Mouse (Mus musculus) liver, embryonic 16.5 days (tissue): Measurements from ENCODE around the gene Smcp. TPM values are rescaled to one million over a fixed set of nuclear protein-coding genes. Genes with fewer than 3 reads are reported as not detected.

Experiments
- ATAC-seq: fragments of 200-750 bp; cut with Nextera tagmentation; 2 replicates; pipeline ENCODE4 v1.8.0; 2017; ENCODE audit warnings: low read depth, mild to moderate bottlenecking, moderate number of reproducible peaks, moderate library complexity
- H3K27ac ChIP-seq: fragments of 300-500 bp; sonication (generic); 2 replicates; pipeline ENCODE4 v1.5.1; 2014; ENCODE audit warnings: mild to moderate bottlenecking, low read length
- H3K27me3 ChIP-seq: fragments of 300-500 bp; sonication (generic); 2 replicates; pipeline ENCODE4 v1.6.1; 2014; ENCODE audit warnings: low read depth, low read length, mixed read lengths; ENCODE audit not compliant: control insufficient read depth, insufficient read depth
- H3K36me3 ChIP-seq: fragments of 300-500 bp; sonication (generic); 2 replicates; pipeline ENCODE4 v1.6.1; 2014; ENCODE audit warnings: mild to moderate bottlenecking; ENCODE audit not compliant: control insufficient read depth, insufficient read depth
- H3K4me1 ChIP-seq: fragments of 300-500 bp; sonication (generic); 2 replicates; pipeline ENCODE4 v1.6.1; 2014; ENCODE audit warnings: low read depth, low read length, mixed read lengths; ENCODE audit not compliant: control insufficient read depth
- H3K4me2 ChIP-seq: fragments of 300-500 bp; sonication (generic); 2 replicates; pipeline ENCODE4 v1.6.1; 2014; ENCODE audit warnings: low read depth, low read length, mixed read lengths
- H3K4me3 ChIP-seq: fragments of 300-500 bp; sonication (generic); 2 replicates; pipeline ENCODE4 v1.5.1; 2014; ENCODE audit warnings: low read depth, mild to moderate bottlenecking, low read length
- H3K9ac ChIP-seq: fragments of 300-500 bp; sonication (generic); 2 replicates; pipeline ENCODE4 v1.6.1; 2014; ENCODE audit warnings: low read depth, low read length
- H3K9me3 ChIP-seq: fragments of 300-500 bp; sonication (generic); replicated peaks from 2 replicates; pipeline ENCODE4 v1.6.1; 2016; ENCODE audit warnings: low read length; ENCODE audit not compliant: control insufficient read depth
- WGBS: fragments of 180-500 bp; shearing (Covaris S2); extraction: QIAGEN DNeasy Blood & Tissue Kit; methylation state at CpG from one replicate; pipeline ENCODE4 v1.1.7; 2014; ENCODE audit not compliant: insufficient replicate concordance; 5-methylcytosine and 5-hydroxymethylcytosine counted together
- polyA plus RNA-seq: library from polyadenylated mRNA; unstranded; fragments of >200 nt; fragmentation: Nextera tagmentation; extraction: Ambion mirVana; gene quantifications from 2 replicates; pipeline ENCODE4 v1.2.1, GENCODE M21; 2015

Smcp gene
- polyA plus RNA-seq, 1 experiment from 2014 or later, result 0.24 TPM

- H3K4me1 ChIP-seq, result no peaks in the 10 kb centered on the region
- no peaks in the 10 kb centered on the region for H3K36me3 ChIP-seq
- no peaks in the 10 kb centered on the region for H3K27me3 ChIP-seq
- 72% methylated on average over 2 of the region's 2 CpGs for WGBS
- H3K4me2 ChIP-seq, result no peak overlapping the region
- no peak overlapping the region for H3K9ac ChIP-seq
- no peak for ATAC-seq
- H3K9me3 ChIP-seq, result no peaks in the 10 kb centered on the region
- H3K4me3 ChIP-seq, result no peak overlapping the region
- no peak overlapping the region for H3K27ac ChIP-seq
Observed at GRCm38 (mm10) chr3:92568752-92569151, 20.0 kb downstream of the Smcp start.

GRCm38 (mm10) chr3:92565418-92565817 lies 23.4 kb downstream of the Smcp start:
- H3K9me3 ChIP-seq, result no peaks in the 10 kb centered on the region
- no peak overlapping the region for H3K9ac ChIP-seq
- no peak overlapping the region for H3K4me3 ChIP-seq
- H3K36me3 ChIP-seq, result no peaks in the 10 kb centered on the region
- no peaks in the 10 kb centered on the region for H3K27me3 ChIP-seq
- no peaks in the 10 kb centered on the region for H3K4me1 ChIP-seq
- no peak overlapping the region for H3K27ac ChIP-seq
- ATAC-seq, result no peak
- no peak overlapping the region for H3K4me2 ChIP-seq

GRCm38 (mm10) chr3:92534411-92534810 lies 54.4 kb downstream of the Smcp start, which contains the start of gene 2310046K23Rik:
2310046K23Rik (minus strand) TSS chr3:92534511.
- Histone ChIP-seq H3K36me3 (no peaks in the 10 kb centered on the region), H3K9me3 (no peaks in the 10 kb centered on the region), H3K4me1 (no peaks in the 10 kb centered on the region), H3K4me2 (no peak within 1 kb of the TSS), H3K4me3 (no peak within 1 kb of the TSS), H3K27me3 (no peaks in the 10 kb centered on the region), H3K9ac (no peak within 1 kb of the TSS), H3K27ac (no peak within 1 kb of the TSS)
- 73% methylated on average over 3 of the region's 3 CpGs for WGBS
- ATAC-seq, result no peak

Other genes with a start within 250 kb of the Smcp start
- gene Sprr2d, start 249.9 kb downstream of the Smcp start, polyA plus RNA-seq, result not detected in 2 replicates
- not detected in 2 replicates for gene Sprr2e, start 236.9 kb downstream of the Smcp start, polyA plus RNA-seq
- gene Sprr2f, start 223.8 kb downstream of the Smcp start, polyA plus RNA-seq, result not detected in 2 replicates
- gene Sprr2h, start 203.3 kb downstream of the Smcp start, polyA plus RNA-seq, result not detected in 2 replicates
- gene Sprr2i, start 181.0 kb downstream of the Smcp start, polyA plus RNA-seq, result not detected in 2 replicates
- gene Sprr2j-ps, start 170.9 kb downstream of the Smcp start, polyA plus RNA-seq, result not detected in 2 replicates
- gene Gm9774, start 159.6 kb downstream of the Smcp start, polyA plus RNA-seq, result 3.5 and 4.3 TPM in 2 replicates
- not detected in 2 replicates for gene Sprr2k, start 156.4 kb downstream of the Smcp start, polyA plus RNA-seq
- not detected in 2 replicates for gene Sprr1b, start 150.2 kb downstream of the Smcp start, polyA plus RNA-seq
- gene Sprr3, start 130.3 kb downstream of the Smcp start, polyA plus RNA-seq, result not detected in 2 replicates
- 0.15 TPM in 1 of 2 replicates, not detected in the other for gene Sprr1a, start 103.1 kb downstream of the Smcp start, polyA plus RNA-seq
- gene Sprr4, start 88.5 kb downstream of the Smcp start, polyA plus RNA-seq, result not detected in 2 replicates
- not detected in 2 replicates for gene 2310046K23Rik, start 54.5 kb downstream of the Smcp start, polyA plus RNA-seq
- not detected in 2 replicates for gene Ivl, start 15.3 kb downstream of the Smcp start, polyA plus RNA-seq
- not detected in 2 replicates for gene 2210017I01Rik, start 18.5 kb upstream of the Smcp start, polyA plus RNA-seq
- gene Lce6a, start 32.7 kb upstream of the Smcp start, polyA plus RNA-seq, result 0.11 TPM in 1 of 2 replicates, not detected in the other
- not detected in 2 replicates for gene Lce1a1, start 59.3 kb upstream of the Smcp start, polyA plus RNA-seq
- not detected in 2 replicates for gene Lce1b, start 67.9 kb upstream of the Smcp start, polyA plus RNA-seq
- not detected in 2 replicates for gene Lce1a2, start 81.3 kb upstream of the Smcp start, polyA plus RNA-seq
- not detected in 2 replicates for gene Lce1c, start 90.2 kb upstream of the Smcp start, polyA plus RNA-seq
- gene Lce1d, start 98.2 kb upstream of the Smcp start, polyA plus RNA-seq, result not detected in 2 replicates
- not detected in 2 replicates for gene Lce1e, start 120.1 kb upstream of the Smcp start, polyA plus RNA-seq
- gene Lce1f, start 131.4 kb upstream of the Smcp start, polyA plus RNA-seq, result not detected in 2 replicates
- gene Gm38119, start 150.1 kb upstream of the Smcp start, polyA plus RNA-seq, result not detected in 2 replicates
- gene Lce1g, start 163.3 kb upstream of the Smcp start, polyA plus RNA-seq, result not detected in 2 replicates
- gene Lce1h, start 176.1 kb upstream of the Smcp start, polyA plus RNA-seq, result not detected in 2 replicates
- gene Lce1i, start 189.9 kb upstream of the Smcp start, polyA plus RNA-seq, result not detected in 2 replicates
- not detected in 2 replicates for gene Lce1j, start 201.5 kb upstream of the Smcp start, polyA plus RNA-seq
- gene Lce1k, start 218.9 kb upstream of the Smcp start, polyA plus RNA-seq, result not detected in 2 replicates
- gene Kprp, start 238.2 kb upstream of the Smcp start, polyA plus RNA-seq, result not detected in 2 replicates